In the genomic region with DNA sequence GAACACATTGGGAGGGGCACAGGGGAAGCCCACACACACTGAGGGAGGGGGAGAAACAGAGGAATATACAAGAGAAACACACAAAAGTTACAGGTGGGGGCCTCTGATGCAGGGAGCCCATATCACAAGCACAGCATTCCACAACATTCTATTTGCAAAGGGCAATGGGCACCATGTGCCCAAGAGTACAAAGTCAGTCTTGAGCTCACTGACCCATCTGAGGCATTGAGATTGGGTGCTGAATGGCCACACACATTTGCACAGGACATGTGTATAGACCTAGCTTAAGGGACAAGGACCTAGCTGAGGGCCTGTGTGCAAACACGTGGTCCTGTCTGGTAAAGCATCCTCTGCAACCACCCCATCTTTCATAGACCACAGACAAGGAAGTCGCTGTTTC, we compare ENCODE assay signal across 23 mouse cellular contexts. TPM values are rescaled to one million over a fixed set of nuclear protein-coding genes. Genes with fewer than 3 reads are reported as not detected.
DNase-seq lines count a peak whose midpoint lies in the region; ATAC-seq and TF ChIP-seq lines count a peak whose summit lies in the region.
"Had no signal": no experiment of that assay in that cellular context is flagged by ENCODE, and none has a peak within 500 bp of the region (broad histone marks: within the 10 kb centered on the region; RNA-seq: fewer than 3 reads in every experiment).

No protein-coding gene starts in this region.

- no peak overlapping the region for H3K4me2 ChIP-seq in liver, embryonic 11.5 days
- H3K4me2 ChIP-seq: forebrain, embryonic 13.5 days; heart, embryonic 11.5 days; heart, embryonic 15.5 days; hindbrain, embryonic 14.5 days had no signal

- DNase-seq in CD4-positive, CD25-positive, alpha-beta regulatory T cell, adult 2 months (ENCODE audit: low read depth, low spot score), result peak; percentile 13
- peak; percentile 39 to 59 for DNase-seq in kidney, adult 8-10 months
- DNase-seq in kidney, adult 18-20 months, result no peak
- DNase-seq in liver, adult 2 months (ENCODE audit: extremely low read depth, low read depth, low spot score), result peak; percentile 70
- no peak for DNase-seq in liver, embryonic 11.5 days (ENCODE audit: low spot score)
- no peak for DNase-seq in cerebellum, adult 11-12 months
- DNase-seq: adrenal gland, adult 2 months; adrenal gland, postnatal 25 days; B cell, adult 2 months; cerebellum, adult 2 months; cerebellum, postnatal 10 days; forebrain, postnatal 0 days; gastrocnemius, postnatal 14 days; heart, adult 2 months; heart, postnatal 14 days had no signal

- H3K4me1 ChIP-seq in liver, adult 2 months (ENCODE audit: control insufficient read depth, insufficient read depth, low read length), result peaks cover 32% of the 10 kb centered on the region
- H3K4me1 ChIP-seq in liver, embryonic 11.5 days (replicated peaks; ENCODE audit: control insufficient read depth, insufficient read depth, low read length), result peaks cover 5% of the 10 kb centered on the region

- no peaks in the 10 kb centered on the region for H3K27me3 ChIP-seq in liver, adult 2 months (ENCODE audit: control insufficient read depth, insufficient read depth, low read length)
- peaks cover 4% of the 10 kb centered on the region for H3K27me3 ChIP-seq in liver, embryonic 11.5 days (replicated peaks; ENCODE audit: control insufficient read depth, insufficient read depth, low read length)
- H3K27me3 ChIP-seq: forebrain, embryonic 13.5 days; heart, embryonic 15.5 days; Patski had no signal

- 78% methylated on average over 2 of the region's 2 CpGs for WGBS in liver, adult 2 months
- 79% methylated on average over 2 of the region's 2 CpGs for WGBS in liver, embryonic 11.5 days

- H3K36me3 ChIP-seq in liver, adult 2 months (ENCODE audit: control insufficient read depth, insufficient read depth, low read length), result no peaks in the 10 kb centered on the region
- H3K36me3 ChIP-seq in liver, embryonic 11.5 days (ENCODE audit: control insufficient read depth, insufficient read depth, low read length), result no peaks in the 10 kb centered on the region
- H3K36me3 ChIP-seq: heart, embryonic 15.5 days had no signal

- no peak for ATAC-seq in CD4-positive, CD25-positive, alpha-beta regulatory T cell, adult 4 months
- no peak for ATAC-seq in liver, embryonic 11.5 days (replicated peaks; ENCODE audit: low FRiP score)
- ATAC-seq: forebrain, embryonic 13.5 days; forebrain, postnatal 0 days; Patski had no signal

- H3K4me3 ChIP-seq in liver, adult 2 months (ENCODE audit: insufficient read depth, low read depth, low read length), result no peak overlapping the region
- H3K4me3 ChIP-seq in liver, embryonic 11.5 days (ENCODE audit: low read depth, low read length), result no peak overlapping the region
- H3K4me3 ChIP-seq: embryonic facial prominence, embryonic 10.5 days; forebrain, embryonic 13.5 days; heart, adult 2 months; heart, embryonic 15.5 days; hindbrain, embryonic 10.5 days had no signal

- H3K27ac ChIP-seq in liver, adult 2 months (replicated peaks; ENCODE audit: insufficient read depth, low read depth, low read length), result no peak overlapping the region
- H3K27ac ChIP-seq in liver, embryonic 11.5 days (ENCODE audit: low read depth, low read length), result no peak overlapping the region
- H3K27ac ChIP-seq: embryonic facial prominence, embryonic 10.5 days; forebrain, embryonic 13.5 days; heart, adult 2 months; heart, embryonic 15.5 days; hindbrain, embryonic 10.5 days; hindbrain, embryonic 14.5 days had no signal

- H3K79me2 ChIP-seq in liver, adult 2 months (ENCODE audit: control insufficient read depth, insufficient read depth, low read length), result peaks cover 59% of the 10 kb centered on the region

- H3K9me3 ChIP-seq in liver, embryonic 11.5 days (ENCODE audit: control insufficient read depth, low read length), result no peaks in the 10 kb centered on the region
- H3K9me3 ChIP-seq: embryonic facial prominence, embryonic 10.5 days; forebrain, embryonic 13.5 days; heart, embryonic 15.5 days; hindbrain, embryonic 10.5 days had no signal

- no peak for TF ChIP-seq POLR2A in liver, adult 2 months (IDR thresholded peaks at IDR 0.05; ENCODE audit: extremely low read depth, insufficient read depth, low read length)

- no peak overlapping the region for H3K9ac ChIP-seq in liver, adult 2 months (ENCODE audit: low read depth, low read length)
- no peak overlapping the region for H3K9ac ChIP-seq in liver, embryonic 11.5 days (ENCODE audit: low read depth, low read length)
- H3K9ac ChIP-seq: forebrain, embryonic 13.5 days; forebrain, postnatal 0 days; heart, embryonic 15.5 days; hindbrain, embryonic 14.5 days had no signal

- TF ChIP-seq CTCF in liver, adult 2 months (IDR thresholded peaks at IDR 0.05; ENCODE audit: low read depth, low read length), result no peak

RNA-seq across cellular contexts. Expression of a gene that starts 6.8 kb away (rescaled TPM):
- polyA plus RNA-seq in CD4-positive, CD25-positive, alpha-beta regulatory T cell, adult 4 months (2017; shearing (Covaris generic)), result 100 to 1,000 TPM in 1 of 2 experiments, 10 to 100 TPM in 1; 94.4 to 115 TPM
- 132 and 161 TPM in 2 replicates for total RNA-seq in liver, adult 2 months (2014; rRNA removed)
- 351 and 387 TPM in 2 replicates for polyA plus RNA-seq in liver, adult 2 months (2012; rRNA removed)
- 28.7 and 32.8 TPM in 2 replicates for polyA plus RNA-seq in liver, embryonic 11.5 days (2014; fragmentation: Nextera tagmentation; extraction: Ambion mirVana)

Comparison
In these comparisons a context has a peak if more than half of its experiments do, and no peak if none do; other contexts are left out.
1. DNase-seq: peak in CD4-positive, CD25-positive, alpha-beta regulatory T cell, adult 2 months (single experiment), kidney, adult 8-10 months (2 of 2) and liver, adult 2 months (single experiment); none in kidney, adult 18-20 months (single experiment), liver, embryonic 11.5 days (single experiment) and cerebellum, adult 11-12 months (single experiment).